Mouse (Mus musculus) adrenal gland, adult 2 months (tissue): ENCODE measurements around the gene Rrp12. TPM values are rescaled to one million over a fixed set of nuclear protein-coding genes. Genes with fewer than 3 reads are reported as not detected.
"Not testable (repeated sequence)": the region's sequence is repeated elsewhere in the genome, so short reads cannot be mapped to it uniquely, and the experiment has no call there.

Experiments
- DNase-seq: peaks from one replicate; pipeline ENCODE4 v3.0.0; 2021
- polyA plus RNA-seq: library from polyadenylated mRNA; depleted of rRNA; stranded (reverse); fragments of >200 nt; gene quantifications from 2 replicates; pipeline ENCODE4 v1.2.3, GENCODE M21; 2012
- total RNA-seq, 2 experiments: library from RNA; stranded (reverse); gene quantifications; 2 replicates each; pipeline ENCODE4 v1.2.3; 2021

The Rrp12 gene
- total and polyA plus RNA-seq, 3 experiments: 6.6 to 15.2 (median 13.9) TPM

GRCm38 (mm10) chr19:41847992-41848851 is 47.8 kb downstream of the Rrp12 start, which contains the start of gene Frat2:
TSS of gene Frat2 (minus strand) at chr19:41848132.
- DNase-seq: peak; percentile 93

- DNase-seq: not testable (repeated sequence)
Observed at GRCm38 (mm10) chr19:41847614-41847991, 48.4 kb downstream of the Rrp12 start.

GRCm38 (mm10) chr19:41847091-41847581 is 48.8 kb downstream of the Rrp12 start:
- peak; percentile 73 for DNase-seq

GRCm38 (mm10) chr19:41846366-41847090 is 49.4 kb downstream of the Rrp12 start:
- DNase-seq: peak; percentile 66

GRCm38 (mm10) chr19:41844345-41844744 is 51.6 kb downstream of the Rrp12 start:
- no peak for DNase-seq

GRCm38 (mm10) chr19:41842706-41843105 is 53.3 kb downstream of the Rrp12 start:
- no peak for DNase-seq

- DNase-seq: no peak
Observed at GRCm38 (mm10) chr19:41842196-41842595, 53.8 kb downstream of the Rrp12 start.

GRCm38 (mm10) chr19:41841105-41841750 is 54.7 kb downstream of the Rrp12 start:
- DNase-seq: no peak

GRCm38 (mm10) chr19:41839685-41840084 is 56.3 kb downstream of the Rrp12 start:
- no peak for DNase-seq

GRCm38 (mm10) chr19:41838808-41839207 is 57.2 kb downstream of the Rrp12 start:
- no peak for DNase-seq

GRCm38 (mm10) chr19:41837917-41838261 is 58.1 kb downstream of the Rrp12 start:
- no peak for DNase-seq

GRCm38 (mm10) chr19:41837194-41837916 is 58.6 kb downstream of the Rrp12 start:
- DNase-seq: no peak

- no peak for DNase-seq
Observed at GRCm38 (mm10) chr19:41836719-41837118, 59.3 kb downstream of the Rrp12 start.

GRCm38 (mm10) chr19:41835816-41836215 is 60.2 kb downstream of the Rrp12 start:
- peak; percentile 54 for DNase-seq

- DNase-seq: no peak
Observed at GRCm38 (mm10) chr19:41835407-41835806, 60.6 kb downstream of the Rrp12 start.

- DNase-seq: no peak
Observed at GRCm38 (mm10) chr19:41832501-41833201, 63.3 kb downstream of the Rrp12 start.

- no peak for DNase-seq
Observed at GRCm38 (mm10) chr19:41831718-41832391, 64.1 kb downstream of the Rrp12 start.

- peak; percentile 76 for DNase-seq
Observed at GRCm38 (mm10) chr19:41831101-41831570, 64.8 kb downstream of the Rrp12 start.

GRCm38 (mm10) chr19:41830106-41831031 is 65.6 kb downstream of the Rrp12 start:
- peak; percentile 70 for DNase-seq
